Mouse (Mus musculus) thymus, postnatal 25 days (tissue): ENCODE data around the gene Doxl2.

Experiments used
- DNase-seq: peaks from one replicate; pipeline ENCODE4 v3.0.0; 2022

The Doxl2 gene

DNA sequence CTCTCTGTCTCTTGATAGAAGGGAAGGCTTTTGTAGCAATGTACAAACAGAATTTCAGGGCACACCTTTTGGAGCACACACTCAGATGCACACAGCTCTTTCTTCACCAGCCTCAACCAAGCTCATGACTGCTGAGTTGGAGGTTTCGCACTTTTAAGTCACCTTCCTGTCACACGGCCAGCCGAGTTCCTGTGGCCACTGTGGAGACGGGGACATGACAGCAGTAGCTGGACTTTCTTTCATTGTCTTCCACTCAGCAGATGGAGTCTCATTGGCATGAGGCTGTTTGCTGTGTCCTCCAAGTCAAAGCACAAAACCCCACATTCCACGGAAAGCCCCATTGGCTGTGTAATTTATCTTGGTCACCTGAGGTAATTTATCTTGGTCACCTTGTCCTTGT is 36.4 kb downstream of the Doxl2 start:
- DNase-seq = no peak

DNA sequence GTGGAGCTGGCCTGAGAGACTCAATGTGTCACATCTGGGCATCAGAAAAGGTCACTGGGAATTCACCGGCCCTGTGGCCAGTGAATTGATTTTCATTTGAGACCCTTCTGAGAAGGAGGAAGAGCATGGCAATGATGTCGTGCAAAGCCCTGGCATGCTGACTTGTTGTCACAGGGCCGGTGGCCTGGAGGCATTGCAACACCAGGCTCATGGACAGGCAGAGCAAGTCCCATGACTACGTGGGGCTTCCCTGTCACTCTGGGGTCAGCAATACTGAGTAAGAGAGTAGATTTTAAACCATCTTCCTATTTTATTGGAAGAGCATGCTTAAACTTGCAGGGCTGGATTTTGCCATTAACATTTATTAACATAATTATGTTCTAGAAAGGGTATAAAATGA is 38.3 kb downstream of the Doxl2 start:
- DNase-seq = no peak

DNA sequence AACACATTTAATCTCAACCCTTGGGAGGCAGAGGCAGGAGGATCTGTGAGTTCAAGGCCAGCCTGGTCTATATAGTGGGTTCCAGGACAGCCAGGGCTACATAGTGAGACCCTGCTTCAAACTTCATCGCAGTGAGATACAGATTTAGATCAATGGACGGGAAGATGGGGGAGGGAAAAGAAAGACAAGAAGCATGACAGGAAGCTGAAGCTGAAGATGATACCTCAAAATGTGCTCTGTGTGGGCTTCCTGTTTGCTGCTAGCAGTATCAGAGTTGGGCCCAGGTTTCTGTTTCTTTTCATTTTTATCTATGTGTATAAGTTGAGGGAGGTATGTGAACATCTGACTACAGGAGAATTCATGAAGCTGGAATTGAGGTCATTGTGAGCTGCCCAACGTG is 38.7 kb downstream of the Doxl2 start:
- DNase-seq = no peak

DNA sequence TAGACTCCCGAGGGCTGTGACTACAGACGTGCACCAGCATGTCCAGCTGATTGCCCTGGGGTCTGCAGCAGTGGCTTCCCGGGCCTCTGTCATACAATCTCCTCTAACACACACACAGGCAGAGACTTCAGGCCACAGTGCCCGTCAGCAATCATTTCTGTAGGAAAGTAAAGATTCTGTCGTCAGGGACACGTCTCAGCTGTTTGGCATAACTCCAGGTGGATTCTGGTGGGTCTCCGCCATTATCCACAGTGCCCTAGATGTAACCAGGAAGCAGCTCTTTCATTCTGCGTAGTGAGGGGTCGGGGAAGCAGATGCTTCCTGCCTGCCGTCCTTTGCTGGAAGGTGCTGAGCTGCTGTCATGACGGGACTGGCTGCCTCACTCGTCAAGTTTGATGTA is 42.4 kb downstream of the Doxl2 start:
- DNase-seq = peak; percentile 34

DNA sequence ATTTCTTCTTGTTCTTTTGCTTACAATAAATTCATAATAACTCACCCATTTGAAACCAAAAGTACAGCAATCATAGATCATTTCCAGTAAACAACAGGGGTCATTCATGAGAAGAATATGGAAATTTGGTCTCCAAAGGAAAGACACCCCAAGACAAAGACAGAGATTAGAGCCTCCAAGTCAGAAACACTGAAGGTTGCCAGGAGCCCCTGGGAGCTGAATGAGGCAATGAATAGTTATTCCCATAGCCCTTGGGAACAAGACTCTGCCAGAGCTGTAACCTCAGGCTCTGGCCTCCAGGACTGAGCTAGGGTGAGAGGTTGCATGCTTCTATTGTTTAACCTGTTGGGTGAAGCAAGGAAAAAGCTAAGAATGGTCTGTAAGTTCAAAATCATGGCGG is 44.6 kb downstream of the Doxl2 start:
- DNase-seq = no peak

DNA sequence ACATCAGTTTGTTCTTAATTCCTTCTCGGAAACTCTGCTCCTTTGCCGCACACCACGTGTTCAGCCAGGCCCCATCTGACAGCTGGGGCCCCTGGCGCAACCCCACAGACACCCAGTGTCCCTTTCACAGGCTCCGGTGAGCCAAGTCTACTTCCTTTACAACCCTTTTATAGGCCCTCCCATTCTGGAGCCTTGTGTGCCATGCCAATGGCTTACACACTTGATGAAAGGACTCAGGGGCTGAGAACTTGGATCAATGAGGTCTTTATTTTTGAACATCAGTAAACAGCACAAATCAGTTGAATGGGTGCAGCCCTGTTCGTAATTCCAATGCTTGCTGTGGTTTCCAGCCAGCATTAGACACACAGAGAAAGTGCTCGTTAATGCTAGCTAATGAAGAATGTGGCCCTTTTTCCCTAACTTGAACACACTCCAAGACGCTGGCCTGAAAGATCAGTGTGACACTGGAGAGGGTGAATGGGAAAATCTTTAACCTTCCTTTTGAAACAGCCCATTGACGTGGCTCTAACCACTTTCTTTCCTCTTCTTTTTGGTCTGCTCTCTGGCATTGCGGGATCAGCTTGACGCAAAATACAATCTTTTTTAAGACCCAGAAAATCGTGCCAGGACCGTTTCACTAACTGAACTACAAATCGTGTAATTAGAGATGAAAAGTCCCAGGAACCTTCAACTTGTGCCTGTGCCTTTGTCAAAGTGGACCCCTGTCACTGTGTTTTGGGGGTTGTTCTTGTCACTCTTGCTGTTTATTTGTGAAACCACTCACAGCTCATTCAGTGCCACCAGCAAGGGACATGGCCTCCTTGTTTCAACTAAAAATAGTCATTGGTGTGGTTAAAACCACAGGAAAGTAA is 46.6 kb downstream of the Doxl2 start:
- peak; percentile 22 for DNase-seq

DNA sequence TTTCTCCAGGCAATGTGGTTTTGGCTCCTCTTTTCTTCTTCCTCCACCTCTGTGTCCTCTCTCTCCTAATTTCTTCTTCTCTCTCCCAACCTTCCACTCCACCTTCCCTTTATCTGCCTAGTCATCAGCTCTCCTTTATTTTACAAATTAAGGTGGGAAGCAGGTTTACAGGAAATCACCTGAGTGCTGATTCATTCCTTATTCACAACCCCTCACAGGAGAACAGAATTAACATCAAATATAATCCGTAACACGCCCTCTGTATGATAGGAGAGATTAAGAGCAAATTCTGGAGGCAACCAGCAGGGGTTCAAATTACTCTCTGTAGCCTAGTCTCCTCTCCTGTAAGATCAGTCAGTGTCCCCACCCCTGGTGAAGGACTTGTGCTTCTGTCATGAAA is 47.6 kb downstream of the Doxl2 start:
- no peak for DNase-seq

DNA sequence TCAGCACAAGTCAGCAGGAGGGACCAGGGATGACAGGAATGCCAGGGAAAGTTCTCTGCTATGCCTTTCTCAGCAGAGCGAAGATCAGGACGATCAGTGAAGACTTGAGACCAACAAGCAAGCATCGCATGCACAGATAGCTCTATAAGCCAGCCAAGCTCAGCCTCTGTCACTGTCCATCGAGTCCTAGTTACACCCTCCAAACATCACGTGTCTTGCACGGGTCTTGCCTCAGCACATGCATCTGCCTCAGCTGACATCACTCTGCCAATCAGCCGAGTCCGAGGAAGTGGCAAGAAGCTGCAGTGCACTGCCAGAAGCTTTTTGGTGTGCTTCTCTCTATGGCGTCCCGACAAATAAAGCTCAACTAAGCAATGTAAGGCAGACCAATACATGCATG is 48.6 kb downstream of the Doxl2 start:
- no peak for DNase-seq

DNA sequence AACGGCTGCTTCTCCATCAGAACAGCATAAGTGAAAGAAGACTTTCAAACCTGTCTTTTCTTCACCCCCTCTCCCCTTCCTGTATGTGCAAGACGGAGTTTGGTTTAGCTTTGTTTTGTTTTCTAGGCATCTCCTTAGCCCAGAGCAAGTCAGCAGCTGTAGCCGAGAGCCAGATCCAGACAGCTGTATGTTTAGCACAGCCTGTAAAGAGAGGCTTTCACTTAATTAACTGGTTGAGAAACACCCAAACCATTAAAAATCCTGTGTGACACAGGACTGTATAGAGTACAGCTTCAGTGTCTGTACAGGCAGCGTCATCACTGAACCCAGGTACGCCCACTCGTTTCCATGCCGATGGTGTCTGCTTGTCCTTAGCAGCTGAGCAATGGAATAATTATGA is 50.5 kb downstream of the Doxl2 start:
- DNase-seq = no peak

DNA sequence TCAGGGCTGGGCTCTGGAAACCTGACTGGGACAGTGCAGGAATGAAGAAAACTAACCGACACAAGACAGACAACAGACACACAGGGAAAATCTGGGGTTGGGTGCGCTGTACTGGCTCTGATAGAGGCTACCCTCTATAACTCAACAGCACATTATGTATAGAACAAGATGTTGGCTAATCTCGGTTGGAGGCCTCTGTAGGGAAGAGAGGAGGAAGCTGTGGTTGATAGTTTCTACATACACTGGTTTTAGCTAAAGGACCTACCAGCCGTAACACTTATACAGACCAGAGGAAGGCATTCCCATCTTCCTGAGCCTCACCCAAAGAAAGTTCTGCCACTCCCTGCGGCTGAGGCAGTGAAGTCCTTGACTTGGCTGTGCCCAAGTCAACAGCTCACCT is 51.7 kb downstream of the Doxl2 start:
- DNase-seq = no peak

DNA sequence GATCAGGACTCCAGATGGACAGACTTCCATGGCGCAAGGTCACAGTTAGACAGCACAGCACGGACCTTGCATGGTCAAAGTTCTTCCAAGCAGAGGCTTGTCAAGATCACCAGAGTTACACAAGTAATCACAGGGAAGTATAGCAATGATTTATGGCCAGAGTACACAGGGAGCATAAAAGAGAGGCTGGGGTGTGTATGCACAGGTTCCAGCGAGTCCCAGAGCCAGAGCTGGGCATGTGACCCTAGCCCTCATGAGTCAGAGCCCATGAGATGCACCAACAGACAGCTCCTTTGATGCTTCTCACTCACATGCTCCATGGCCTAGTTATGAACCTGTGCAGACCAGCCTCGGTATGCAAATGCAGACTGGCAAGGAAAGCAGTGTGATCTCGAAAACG is 53.3 kb downstream of the Doxl2 start:
- DNase-seq = no peak
